Mouse (Mus musculus): ENCODE results near the gene Hmgcs2. TPM values are rescaled to one million over a fixed set of nuclear protein-coding genes. Genes with fewer than 3 reads are reported as not detected.

The Hmgcs2 gene
- polyA plus RNA-seq, 1 experiment from 2014 or later = 2.9 TPM

- 89% methylated on average over 4 of the region's 4 CpGs for WGBS
- Histone ChIP-seq H3K36me3 (ENCODE audit: control insufficient read depth, insufficient read depth, low read length) (no peaks in the 10 kb centered on the region), H3K4me1 (replicated peaks; ENCODE audit: control insufficient read depth, insufficient read depth, low read length) (no peaks in the 10 kb centered on the region), H3K4me3 (ENCODE audit: low read depth, low read length) (no peak overlapping the region), H3K4me2 (replicated peaks; ENCODE audit: low read depth, low read length) (no peak overlapping the region), H3K27ac (ENCODE audit: low read depth, low read length) (no peak overlapping the region), H3K27me3 (ENCODE audit: control insufficient read depth, insufficient read depth, low read length) (no peaks in the 10 kb centered on the region), H3K9ac (ENCODE audit: low read depth, low read length) (no peak overlapping the region), H3K9me3 (ENCODE audit: control insufficient read depth, low read length) (no peaks in the 10 kb centered on the region)
- ATAC-seq (ENCODE audit: low FRiP score) (no peak), DNase-seq (ENCODE audit: low spot score) (no peak)
Observed at GRCm38 (mm10) chr3:98261415-98261814, 18.8 kb upstream of the Hmgcs2 start.

- Histone ChIP-seq H3K4me2 (replicated peaks; ENCODE audit: low read depth, low read length) (no peak overlapping the region), H3K27ac (ENCODE audit: low read depth, low read length) (no peak overlapping the region), H3K4me3 (ENCODE audit: low read depth, low read length) (no peak overlapping the region), H3K36me3 (ENCODE audit: control insufficient read depth, insufficient read depth, low read length) (no peaks in the 10 kb centered on the region), H3K9ac (ENCODE audit: low read depth, low read length) (no peak overlapping the region), H3K27me3 (ENCODE audit: control insufficient read depth, insufficient read depth, low read length) (no peaks in the 10 kb centered on the region), H3K9me3 (ENCODE audit: control insufficient read depth, low read length) (no peaks in the 10 kb centered on the region), H3K4me1 (replicated peaks; ENCODE audit: control insufficient read depth, insufficient read depth, low read length) (no peaks in the 10 kb centered on the region; the same call in 1 of the 2 replicates)
- DNase-seq (ENCODE audit: low spot score) (no peak), ATAC-seq (ENCODE audit: low FRiP score) (no peak)
- 96% methylated on average over 2 of the region's 2 CpGs for WGBS
Observed at GRCm38 (mm10) chr3:98262133-98262532, 18.1 kb upstream of the Hmgcs2 start.

DNA sequence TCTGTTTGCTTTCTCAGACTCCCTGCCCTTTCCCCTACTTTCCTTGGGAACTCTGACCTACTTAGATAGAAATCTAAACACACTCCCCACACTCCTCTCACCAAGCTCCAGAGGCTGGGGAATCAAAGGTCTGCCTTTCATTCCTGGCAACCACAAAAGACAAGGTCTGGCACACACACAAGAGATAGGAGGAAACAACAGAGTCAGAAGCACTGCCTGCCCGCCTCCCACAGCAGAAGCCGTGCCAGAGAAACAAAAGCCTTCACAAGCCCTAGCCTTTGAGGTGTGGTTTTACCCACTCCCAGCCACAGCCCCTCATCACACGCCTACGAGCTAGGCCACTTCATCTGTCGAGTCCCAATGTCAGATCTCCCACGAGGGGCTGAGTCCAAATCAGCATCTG, 13.0 kb upstream of the Hmgcs2 start:
- H3K4me3 ChIP-seq (ENCODE audit: low read depth, low read length) = no peak overlapping the region
- WGBS = 16% methylated on average over 6 of the region's 6 CpGs
- no peaks in the 10 kb centered on the region; the same call in 1 of the 2 replicates for H3K4me1 ChIP-seq (replicated peaks; ENCODE audit: control insufficient read depth, insufficient read depth, low read length)
- ATAC-seq (ENCODE audit: low FRiP score) = no peak
- no peaks in the 10 kb centered on the region for H3K36me3 ChIP-seq (ENCODE audit: control insufficient read depth, insufficient read depth, low read length)
- no peaks in the 10 kb centered on the region for H3K27me3 ChIP-seq (ENCODE audit: control insufficient read depth, insufficient read depth, low read length)
- H3K4me2 ChIP-seq (replicated peaks; ENCODE audit: low read depth, low read length) = no peak overlapping the region
- H3K9ac ChIP-seq (ENCODE audit: low read depth, low read length) = no peak overlapping the region
- no peak overlapping the region for H3K27ac ChIP-seq (ENCODE audit: low read depth, low read length)
- no peaks in the 10 kb centered on the region for H3K9me3 ChIP-seq (ENCODE audit: control insufficient read depth, low read length)
- DNase-seq (ENCODE audit: low spot score) = peak; percentile 12

GRCm38 (mm10) chr3:98273623-98274398, 6.4 kb upstream of the Hmgcs2 start:
- 63% methylated on average over 11 of the region's 11 CpGs for WGBS
- no peak overlapping the region for H3K9ac ChIP-seq (ENCODE audit: low read depth, low read length)
- H3K4me1 ChIP-seq (replicated peaks; ENCODE audit: control insufficient read depth, insufficient read depth, low read length) = no peaks in the 10 kb centered on the region
- H3K4me3 ChIP-seq (ENCODE audit: low read depth, low read length) = no peak overlapping the region
- DNase-seq (ENCODE audit: low spot score) = no peak
- no peak overlapping the region for H3K27ac ChIP-seq (ENCODE audit: low read depth, low read length)
- no peaks in the 10 kb centered on the region for H3K36me3 ChIP-seq (ENCODE audit: control insufficient read depth, insufficient read depth, low read length)
- no peaks in the 10 kb centered on the region for H3K9me3 ChIP-seq (ENCODE audit: control insufficient read depth, low read length)
- H3K4me2 ChIP-seq (replicated peaks; ENCODE audit: low read depth, low read length) = no peak overlapping the region
- ATAC-seq (ENCODE audit: low FRiP score) = no peak
- H3K27me3 ChIP-seq (ENCODE audit: control insufficient read depth, insufficient read depth, low read length) = no peaks in the 10 kb centered on the region

DNA sequence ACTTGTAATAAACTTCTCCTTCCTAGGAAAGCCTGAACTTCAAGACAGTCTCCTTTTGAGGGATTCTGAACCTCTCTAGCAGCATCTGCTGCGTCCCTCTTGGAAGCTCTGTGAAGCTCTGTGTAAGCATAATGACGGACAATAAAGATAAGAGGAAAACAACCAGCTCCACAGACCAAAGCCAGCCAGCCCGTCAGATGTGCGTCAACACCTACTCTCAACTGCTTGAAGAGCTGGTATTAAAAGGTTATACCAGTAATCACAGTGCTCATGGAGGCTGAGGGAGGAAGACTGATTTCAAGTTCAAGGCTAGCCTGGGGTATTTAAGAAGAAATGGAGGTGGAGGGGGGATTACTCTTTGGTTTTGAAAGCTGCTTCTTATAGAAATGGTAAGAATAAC, 553 bp upstream of the Hmgcs2 start:
- Histone ChIP-seq H3K9ac (ENCODE audit: low read depth, low read length) (no peak overlapping the region), H3K4me2 (replicated peaks; ENCODE audit: low read depth, low read length) (no peak overlapping the region), H3K4me3 (ENCODE audit: low read depth, low read length) (no peak overlapping the region), H3K27ac (ENCODE audit: low read depth, low read length) (no peak overlapping the region), H3K27me3 (ENCODE audit: control insufficient read depth, insufficient read depth, low read length) (no peaks in the 10 kb centered on the region), H3K9me3 (ENCODE audit: control insufficient read depth, low read length) (no peaks in the 10 kb centered on the region), H3K36me3 (ENCODE audit: control insufficient read depth, insufficient read depth, low read length) (no peaks in the 10 kb centered on the region), H3K4me1 (replicated peaks; ENCODE audit: control insufficient read depth, insufficient read depth, low read length) (no peaks in the 10 kb centered on the region)
- no peak for DNase-seq (ENCODE audit: low spot score)
- no peak for ATAC-seq (ENCODE audit: low FRiP score)
- 73% methylated on average over 4 of the region's 4 CpGs for WGBS

GRCm38 (mm10) chr3:98280933-98281678, 871 bp downstream of the Hmgcs2 start:
- DNase-seq (ENCODE audit: low spot score) = peak; percentile 76
- 44% methylated on average over 12 of the region's 12 CpGs for WGBS
- no peaks in the 10 kb centered on the region for H3K9me3 ChIP-seq (ENCODE audit: control insufficient read depth, low read length)
- no peaks in the 10 kb centered on the region for H3K36me3 ChIP-seq (ENCODE audit: control insufficient read depth, insufficient read depth, low read length)
- H3K4me3 ChIP-seq (ENCODE audit: low read depth, low read length) = no peak overlapping the region
- no peaks in the 10 kb centered on the region for H3K4me1 ChIP-seq (replicated peaks; ENCODE audit: control insufficient read depth, insufficient read depth, low read length)
- no peaks in the 10 kb centered on the region for H3K27me3 ChIP-seq (ENCODE audit: control insufficient read depth, insufficient read depth, low read length)
- H3K9ac ChIP-seq (ENCODE audit: low read depth, low read length) = no peak overlapping the region
- no peak overlapping the region for H3K27ac ChIP-seq (ENCODE audit: low read depth, low read length)
- ATAC-seq (ENCODE audit: low FRiP score) = peak; percentile 65; the same call in 1 of the 2 replicates
- no peak overlapping the region for H3K4me2 ChIP-seq (replicated peaks; ENCODE audit: low read depth, low read length)

- no peak overlapping the region for H3K27ac ChIP-seq (ENCODE audit: low read depth, low read length)
- ATAC-seq (ENCODE audit: low FRiP score) = no peak
Observed at GRCm38 (mm10) chr3:98282422-98282821, 2.2 kb downstream of the Hmgcs2 start.

DNA sequence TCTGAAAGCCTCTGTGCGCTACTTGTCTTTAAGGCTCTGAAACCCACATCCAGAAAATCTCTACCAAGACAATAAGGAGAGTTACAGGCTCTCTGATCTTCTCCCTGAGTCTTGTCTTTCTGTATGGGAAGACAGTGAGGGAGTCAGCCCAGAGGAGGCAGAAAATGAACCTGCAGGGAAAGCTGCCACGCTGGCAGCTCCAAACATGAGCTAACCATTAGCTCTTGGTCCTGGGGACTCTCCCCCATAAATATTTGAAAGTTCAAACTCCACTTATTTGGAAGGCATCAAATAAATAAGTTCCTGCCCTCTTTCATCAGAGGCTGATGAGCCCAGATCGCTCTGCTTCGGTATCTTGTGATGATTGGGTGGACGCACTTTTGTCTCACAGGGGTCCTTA, 3.0 kb downstream of the Hmgcs2 start:
- Histone ChIP-seq H3K4me1 (replicated peaks; ENCODE audit: control insufficient read depth, insufficient read depth, low read length) (no peaks in the 10 kb centered on the region), H3K9ac (ENCODE audit: low read depth, low read length) (no peak overlapping the region), H3K27me3 (ENCODE audit: control insufficient read depth, insufficient read depth, low read length) (no peaks in the 10 kb centered on the region), H3K27ac (ENCODE audit: low read depth, low read length) (no peak overlapping the region), H3K36me3 (ENCODE audit: control insufficient read depth, insufficient read depth, low read length) (no peaks in the 10 kb centered on the region), H3K9me3 (ENCODE audit: control insufficient read depth, low read length) (no peaks in the 10 kb centered on the region), H3K4me3 (ENCODE audit: low read depth, low read length) (no peak overlapping the region), H3K4me2 (replicated peaks; ENCODE audit: low read depth, low read length) (no peak overlapping the region)
- ATAC-seq (ENCODE audit: low FRiP score) = no peak
- WGBS = 93% methylated on average over 5 of the region's 5 CpGs
- DNase-seq (ENCODE audit: low spot score) = no peak

More at GRCm38 (mm10) chr3:98282422-98282821, 2.2 kb downstream of the Hmgcs2 start:
- H3K9ac ChIP-seq (ENCODE audit: low read depth, low read length) = no peak overlapping the region
- H3K4me2 ChIP-seq (replicated peaks; ENCODE audit: low read depth, low read length) = no peak overlapping the region
- no peak for DNase-seq (ENCODE audit: low spot score)
- no peaks in the 10 kb centered on the region for H3K27me3 ChIP-seq (ENCODE audit: control insufficient read depth, insufficient read depth, low read length)
- 93% methylated on average over 8 of the region's 8 CpGs for WGBS
- no peaks in the 10 kb centered on the region for H3K9me3 ChIP-seq (ENCODE audit: control insufficient read depth, low read length)
- no peaks in the 10 kb centered on the region for H3K36me3 ChIP-seq (ENCODE audit: control insufficient read depth, insufficient read depth, low read length)
- no peaks in the 10 kb centered on the region for H3K4me1 ChIP-seq (replicated peaks; ENCODE audit: control insufficient read depth, insufficient read depth, low read length)
- H3K4me3 ChIP-seq (ENCODE audit: low read depth, low read length) = no peak overlapping the region

GRCm38 (mm10) chr3:98291044-98291443, 10.8 kb downstream of the Hmgcs2 start:
- Histone ChIP-seq H3K36me3 (ENCODE audit: control insufficient read depth, insufficient read depth, low read length) (no peaks in the 10 kb centered on the region), H3K27ac (ENCODE audit: low read depth, low read length) (no peak overlapping the region), H3K4me1 (replicated peaks; ENCODE audit: control insufficient read depth, insufficient read depth, low read length) (no peaks in the 10 kb centered on the region), H3K9me3 (ENCODE audit: control insufficient read depth, low read length) (no peaks in the 10 kb centered on the region), H3K4me2 (replicated peaks; ENCODE audit: low read depth, low read length) (no peak overlapping the region), H3K9ac (ENCODE audit: low read depth, low read length) (no peak overlapping the region), H3K27me3 (ENCODE audit: control insufficient read depth, insufficient read depth, low read length) (no peaks in the 10 kb centered on the region), H3K4me3 (ENCODE audit: low read depth, low read length) (no peak overlapping the region)
- ATAC-seq (ENCODE audit: low FRiP score) (no peak), DNase-seq (ENCODE audit: low spot score) (no peak)
- WGBS = 91% methylated on average over 9 of the region's 9 CpGs

All from hindbrain, embryonic 11.5 days (tissue).